9 mouse cellular contexts compared by ENCODE assay signal in the genomic region with DNA sequence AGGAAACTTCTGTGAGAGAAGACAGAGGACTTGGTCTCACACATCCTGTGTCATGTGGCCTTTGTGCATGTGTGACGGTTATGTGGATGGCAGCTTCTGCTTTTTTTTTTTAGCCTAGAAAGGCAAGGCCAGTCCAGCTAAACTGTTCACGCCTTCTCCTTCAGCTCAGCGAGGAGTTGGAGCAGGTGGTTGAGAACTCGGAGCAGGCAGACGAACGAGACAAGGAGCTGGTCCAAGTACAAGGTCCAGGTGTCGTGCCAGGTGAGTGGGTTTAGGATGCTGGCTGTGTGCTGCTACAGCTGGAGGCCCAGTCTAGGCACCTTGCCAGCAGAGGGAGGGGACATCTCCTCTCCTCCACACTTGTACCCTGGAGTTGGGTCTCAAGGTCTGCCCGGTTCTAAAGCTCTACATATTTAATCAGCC. TPM values are rescaled to one million over a fixed set of nuclear protein-coding genes. Genes with fewer than 3 reads are reported as not detected.
DNase-seq lines count a peak whose midpoint lies in the region; TF ChIP-seq lines count a peak whose summit lies in the region.
"Had no signal": no experiment of that assay in that cellular context is flagged by ENCODE, and none has a peak within 500 bp of the region (broad histone marks: within the 10 kb centered on the region; RNA-seq: fewer than 3 reads in every experiment).

No protein-coding gene starts in this region.

- no peaks in the 10 kb centered on the region for H3K36me3 ChIP-seq in small intestine, adult 2 months (ENCODE audit: control insufficient read depth, insufficient read depth, low read length)

- DNase-seq in cerebellum, adult 9-11 months, result peak; percentile 46
- DNase-seq in cerebellum, adult 9-10 months, result no peak
- peak; percentile 61 to 67 for DNase-seq in right cerebral cortex, postnatal 10 days (ENCODE audit: low spot score in 2 of 2)
- no peak for DNase-seq in right cerebral cortex, postnatal 25 days
- DNase-seq in kidney, postnatal 36 days, result peak; percentile 96 to 97
- no peak for DNase-seq in urinary bladder, adult 2 months (ENCODE audit: low spot score)
- no peak for DNase-seq in spleen, adult 12 weeks (ENCODE audit: low spot score)

- no peak overlapping the region for H3K4me3 ChIP-seq in small intestine, adult 2 months (ENCODE audit: low read depth, low read length)

- H3K4me1 ChIP-seq in small intestine, adult 2 months (ENCODE audit: control insufficient read depth, insufficient read depth, insufficient read length, low read length), result peaks cover 20% of the 10 kb centered on the region; the same call in 1 of the 2 replicates

- no peaks in the 10 kb centered on the region for H3K27me3 ChIP-seq in small intestine, adult 2 months (ENCODE audit: control insufficient read depth, insufficient read depth, low read length)
- H3K27me3 ChIP-seq: limb, embryonic 13.5 days had no signal

- TF ChIP-seq CTCF in small intestine, adult 2 months (IDR thresholded peaks at IDR 0.05; ENCODE audit: extremely low read depth, insufficient read length, insufficient replicate concordance, low read depth, low read length), result no peak

- peak overlapping the region; percentile 46; the same call in 1 of the 2 replicates for H3K27ac ChIP-seq in small intestine, adult 2 months (ENCODE audit: insufficient read depth, low read depth, low read length)
- H3K27ac ChIP-seq: limb, embryonic 13.5 days had no signal

- 26% methylated on average over 8 of the region's 8 CpGs for WGBS in small intestine, adult 2 months

- no peak for TF ChIP-seq POLR2A in small intestine, adult 2 months (IDR thresholded peaks at IDR 0.05; ENCODE audit: low read depth, low read length)

RNA-seq across cellular contexts. Expression of a gene that starts 2.3 kb away (rescaled TPM):
- 2.2 and 2.7 TPM in 2 replicates for polyA plus RNA-seq in small intestine, adult 2 months (2012; rRNA removed)
- 7.5 TPM in 2 replicates for polyA plus RNA-seq in urinary bladder, adult 2 months (2012; rRNA removed)

RNA-seq across cellular contexts. Expression of a gene that starts 10.0 kb away (rescaled TPM):
- 55.8 and 59.7 TPM in 2 replicates for polyA plus RNA-seq in small intestine, adult 2 months (2012; rRNA removed)
- 180 and 193 TPM in 2 replicates for polyA plus RNA-seq in urinary bladder, adult 2 months (2012; rRNA removed)

Comparison
In these comparisons a context has a peak if more than half of its experiments do, and no peak if none do; other contexts are left out.
1. DNase-seq: peak in cerebellum, adult 9-11 months (single experiment), right cerebral cortex, postnatal 10 days (2 of 2) and kidney, postnatal 36 days (2 of 2); none in cerebellum, adult 9-10 months (single experiment), right cerebral cortex, postnatal 25 days (single experiment), urinary bladder, adult 2 months (single experiment) and spleen, adult 12 weeks (single experiment).